Mouse (Mus musculus) kidney, adult 2 months (tissue): Measurements from ENCODE around the gene Gm21974.

Source experiments
- CTCF ChIP-seq: fragments of 200-500 bp; conservative IDR thresholded peaks from 2 replicates; pipeline ENCODE4 v1.5.1; 2011; ENCODE audit warnings: low read depth, mild to moderate bottlenecking, control low read depth, low read length, moderate library complexity, mixed read lengths; ENCODE audit not compliant: insufficient read depth, insufficient read length
- POLR2A ChIP-seq: fragments of 200-500 bp; IDR thresholded peaks from one replicate; pipeline ENCODE4 v1.6.1; 2011; ENCODE audit warnings: low read depth, low read length, control low read depth

GRCm38 (mm10) chr7:127885951-127886350 is 9.3 kb downstream of the Gm21974 start:
- TF ChIP-seq POLR2A = no peak
- no peak for TF ChIP-seq CTCF
